8 mouse cellular contexts compared by ENCODE assay signal in the genomic region with DNA sequence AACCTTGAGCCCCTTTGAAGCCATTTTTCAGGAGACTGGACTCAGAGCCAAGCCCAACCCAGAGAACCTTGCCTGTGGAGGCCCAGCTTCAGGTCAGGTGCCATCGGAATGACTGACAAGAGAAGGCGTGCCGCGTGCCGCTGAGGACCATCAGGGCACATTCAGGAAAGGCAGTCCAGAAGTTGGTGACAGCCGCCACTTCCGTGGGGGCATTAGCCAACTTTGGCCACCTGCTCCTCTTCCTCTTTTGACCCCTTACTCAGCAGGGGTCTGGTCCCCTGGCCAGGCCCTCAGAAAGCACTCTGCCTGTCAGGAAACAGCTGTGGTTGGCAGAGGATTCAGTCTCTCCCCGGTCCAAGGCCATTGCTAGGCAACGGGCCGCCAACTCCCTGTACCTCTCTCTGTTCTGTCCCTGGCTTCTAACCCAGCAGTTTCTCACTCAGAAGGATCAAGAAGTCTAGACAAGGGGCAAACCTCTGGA. TPM values are rescaled to one million over a fixed set of nuclear protein-coding genes. Genes with fewer than 3 reads are reported as not detected.
DNase-seq lines count a peak whose midpoint lies in the region; ATAC-seq and TF ChIP-seq lines count a peak whose summit lies in the region.

A gene (plus strand): TSS at position 378 of the 481 bp plus-strand sequence.

- H3K27ac ChIP-seq in heart, embryonic 13.5 days (replicated peaks), result 0 out of 2 replicates have a peak within 1 kb of the TSS, but pooled peaks have one; percentile 5
- peak within 1 kb of the TSS; percentile 76 for H3K27ac ChIP-seq in layer of hippocampus, adult 2 months

- WGBS in heart, embryonic 13.5 days, result 58% methylated on average over 10 of the region's 10 CpGs

- H3K27me3 ChIP-seq in heart, embryonic 13.5 days (replicated peaks), result no peaks in the 10 kb centered on the region

- ATAC-seq in heart, embryonic 13.5 days (ENCODE audit: extremely low read depth, insufficient number of reproducible peaks, low FRiP score, low TSS enrichment), result no peak

- H3K4me2 ChIP-seq in heart, embryonic 13.5 days, result no peak within 1 kb of the TSS

- H3K4me1 ChIP-seq in heart, embryonic 13.5 days, result peaks cover 15% of the 10 kb centered on the region

- DNase-seq in retina, embryonic 14.5 days (ENCODE audit: low spot score), result peak; percentile 29
- DNase-seq in retina, postnatal 1 day, result no peak
- peak; percentile 48 for DNase-seq in brain, adult 2 months (ENCODE audit: low read depth, low spot score)
- no peak for DNase-seq in layer of hippocampus, adult 2 months (ENCODE audit: low spot score in 2 of 2)
- DNase-seq in lung, postnatal 4 days, result peak; percentile 62 to 82
- DNase-seq in spleen, postnatal 10 days (ENCODE audit: low spot score in 2 of 2), result no peak
- DNase-seq in spleen, adult 12 weeks (ENCODE audit: low spot score), result no peak

- H3K9me3 ChIP-seq in heart, embryonic 13.5 days, result no peaks in the 10 kb centered on the region

- no peak within 1 kb of the TSS for H3K4me3 ChIP-seq in heart, embryonic 13.5 days
- H3K4me3 ChIP-seq in layer of hippocampus, adult 2 months, result peak within 1 kb of the TSS; percentile 45

- H3K36me3 ChIP-seq in heart, embryonic 13.5 days, result no peaks in the 10 kb centered on the region

- TF ChIP-seq CTCF in layer of hippocampus, adult 2 months (conservative IDR thresholded peaks at IDR 0.05), result no peak

- peak within 1 kb of the TSS; percentile 28; the same call in 1 of the 2 replicates for H3K9ac ChIP-seq in heart, embryonic 13.5 days

RNA-seq across cellular contexts. Expression of the gene that starts here (rescaled TPM):
- 11.6 and 12.7 TPM in 2 replicates for polyA plus RNA-seq in heart, embryonic 13.5 days (2015; fragmentation: Nextera tagmentation; extraction: Ambion mirVana)
- total RNA-seq in layer of hippocampus, adult 2 months (2021), result 100 to 1,000 TPM; 163 to 164 TPM

Comparison
In these comparisons a context has a peak if more than half of its experiments do, and no peak if none do; other contexts are left out.
1. DNase-seq: peak in retina, embryonic 14.5 days (single experiment), brain, adult 2 months (single experiment) and lung, postnatal 4 days (2 of 2); none in retina, postnatal 1 day (single experiment), layer of hippocampus, adult 2 months (0 of 2), spleen, postnatal 10 days (0 of 2) and spleen, adult 12 weeks (single experiment).